Mouse (Mus musculus): Measurements from ENCODE around the gene Setd1b.

The Setd1b gene

GRCm38 (mm10) chr5:123142161-123143157 lies at the start of gene Setd1b:
TSS of gene Setd1b (plus strand) at chr5:123142193.
- DNase-seq (ENCODE audit: low spot score in 2 of 2): peak; percentile 46 to 48

DNA sequence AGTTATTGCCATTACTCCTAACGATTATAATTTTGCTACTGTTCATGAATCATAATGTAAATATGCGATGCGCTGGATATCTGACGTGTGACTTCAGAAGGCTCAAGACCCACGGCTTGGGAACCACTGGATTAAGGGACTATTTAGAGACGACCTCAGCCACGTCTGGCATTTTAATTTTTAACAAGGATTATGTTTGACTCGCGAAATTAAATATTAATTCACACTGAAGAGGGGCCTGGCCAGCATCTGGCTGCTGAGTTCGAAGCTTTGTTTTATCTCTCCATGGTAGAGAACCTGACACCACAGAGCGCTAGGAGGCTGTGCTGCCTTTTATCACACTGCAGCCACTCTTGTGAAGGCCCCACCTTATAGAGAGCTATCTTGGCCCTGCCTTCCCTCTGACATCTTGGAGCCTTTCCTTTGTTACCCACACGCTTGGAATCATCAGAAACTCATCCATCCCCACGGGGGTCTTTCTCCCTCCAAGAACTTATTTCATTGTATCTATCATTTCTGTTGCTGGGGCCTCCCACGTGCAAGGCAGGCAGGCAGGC lies 48.8 kb upstream of the Setd1b start:
- DNase-seq (ENCODE audit: low spot score in 2 of 2): no peak

- no peak for DNase-seq (ENCODE audit: low spot score in 2 of 2)
Measured at GRCm38 (mm10) chr5:123094238-123094991, 47.6 kb upstream of the Setd1b start.

DNA sequence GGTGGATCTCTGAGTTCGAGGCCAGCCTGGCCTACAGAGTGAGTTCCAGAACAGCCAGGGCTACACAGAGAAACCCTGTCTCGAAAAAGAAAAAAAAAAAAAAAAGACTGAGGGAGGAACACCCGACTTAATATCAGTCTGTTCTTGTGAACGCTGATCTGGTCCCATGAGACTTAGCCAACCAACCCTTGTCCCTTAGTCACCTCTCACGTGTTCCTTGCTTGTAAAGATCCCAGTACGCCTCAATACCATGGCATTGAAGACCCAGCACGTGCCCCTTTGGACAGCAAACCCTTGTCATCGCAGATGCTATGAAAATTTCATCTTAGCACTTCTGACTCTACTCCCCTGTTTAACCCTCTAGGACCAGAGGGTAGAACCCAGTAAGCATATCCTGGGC lies 45.7 kb upstream of the Setd1b start:
- no peak for DNase-seq (ENCODE audit: low spot score in 2 of 2)

DNA sequence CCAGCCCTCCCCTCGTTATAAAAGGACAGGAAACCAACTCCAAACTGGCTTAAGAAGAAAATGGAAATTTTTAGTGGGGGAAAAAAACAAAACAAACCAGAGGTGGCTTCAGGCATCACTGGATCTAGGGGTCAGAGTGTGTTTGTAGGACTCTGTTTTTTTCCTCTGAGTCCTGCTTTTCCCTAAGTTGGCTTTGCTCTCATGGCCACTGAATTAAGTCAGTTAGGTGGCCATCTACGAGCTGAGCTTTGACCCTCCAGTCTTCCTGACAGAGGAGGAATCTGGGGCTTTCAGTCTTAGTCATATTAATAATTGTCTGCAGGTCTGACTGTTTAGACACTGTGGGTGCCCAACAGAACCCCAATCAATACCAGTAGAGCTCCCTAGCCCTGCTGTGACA lies 43.5 kb upstream of the Setd1b start:
- no peak for DNase-seq (ENCODE audit: low spot score in 2 of 2)

GRCm38 (mm10) chr5:123102376-123102775 lies 39.6 kb upstream of the Setd1b start:
- DNase-seq (ENCODE audit: low spot score in 2 of 2): no peak

DNA sequence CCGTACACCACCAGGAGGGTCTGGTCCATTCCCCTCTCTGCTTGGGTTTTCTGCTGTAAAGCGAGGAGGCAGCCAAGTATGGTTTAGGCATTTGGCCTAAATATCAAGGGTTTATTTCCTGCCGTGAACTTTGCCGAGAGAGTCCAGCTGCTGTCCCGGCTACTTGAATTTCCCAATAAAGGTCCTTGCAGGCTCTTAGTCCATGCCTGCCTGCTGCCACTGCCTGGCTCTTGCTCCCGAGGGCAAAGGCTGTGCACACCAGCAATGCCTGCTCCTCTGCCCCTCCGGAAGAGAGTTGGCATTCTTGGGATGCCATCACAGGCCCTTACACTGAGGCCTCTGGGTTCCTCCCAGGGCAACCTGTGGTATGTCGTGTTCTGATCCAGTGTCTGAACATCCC lies 38.4 kb upstream of the Setd1b start:
- no peak for DNase-seq (ENCODE audit: low spot score in 2 of 2)

- DNase-seq (ENCODE audit: low spot score in 2 of 2): no peak
Measured at GRCm38 (mm10) chr5:123104769-123105168, 37.2 kb upstream of the Setd1b start.

- peak in 1 of 2 experiments; percentile 30 for DNase-seq (ENCODE audit: low spot score in 2 of 2)
Measured at GRCm38 (mm10) chr5:123109452-123110203, 32.4 kb upstream of the Setd1b start.

DNA sequence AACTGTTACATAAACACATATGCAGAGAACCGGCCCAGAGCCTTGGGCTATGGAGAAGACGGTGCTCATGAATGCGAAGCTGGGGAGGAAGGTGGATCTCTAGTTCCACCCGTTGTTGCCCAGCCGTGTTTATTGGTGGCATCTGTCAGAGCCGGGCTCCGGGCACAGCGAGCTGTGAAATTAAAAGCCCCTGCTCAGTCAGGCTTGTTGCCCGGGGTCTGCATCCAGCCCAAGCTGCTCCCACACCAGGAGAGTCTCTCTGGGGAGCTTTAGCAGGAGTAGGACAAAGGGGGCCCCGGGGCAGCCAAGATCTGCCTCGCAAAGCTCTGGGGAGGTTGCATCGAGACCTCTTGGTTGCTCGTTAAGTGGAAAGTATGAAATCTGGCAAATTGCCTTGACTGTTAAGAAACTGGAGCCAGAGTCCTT lies 31.7 kb upstream of the Setd1b start:
- no peak for DNase-seq (ENCODE audit: low spot score in 2 of 2)

- no peak for DNase-seq (ENCODE audit: low spot score in 2 of 2)
Measured at GRCm38 (mm10) chr5:123114109-123114508, 27.9 kb upstream of the Setd1b start.

DNA sequence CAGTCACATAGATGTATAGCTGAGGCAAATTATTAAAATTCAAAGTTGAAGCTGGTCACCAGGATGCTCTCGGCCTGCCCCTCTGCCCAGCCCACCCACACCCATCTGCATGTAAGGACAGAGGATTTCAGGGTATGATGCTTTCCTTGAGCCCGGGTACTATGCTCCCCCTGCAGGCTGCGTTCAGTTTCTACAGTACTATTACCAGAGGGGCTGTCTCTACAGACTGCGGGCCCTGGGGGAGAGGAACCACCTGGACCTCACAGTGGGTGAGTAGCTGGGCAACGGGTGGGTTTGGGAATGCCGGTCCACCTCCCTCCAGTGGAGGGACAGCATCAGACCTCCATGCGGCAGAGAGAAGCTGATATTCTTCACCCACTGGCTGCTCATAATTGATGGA lies 27.1 kb upstream of the Setd1b start:
- peak in 1 of 2 experiments; percentile 31 for DNase-seq (ENCODE audit: low spot score in 2 of 2)

DNA sequence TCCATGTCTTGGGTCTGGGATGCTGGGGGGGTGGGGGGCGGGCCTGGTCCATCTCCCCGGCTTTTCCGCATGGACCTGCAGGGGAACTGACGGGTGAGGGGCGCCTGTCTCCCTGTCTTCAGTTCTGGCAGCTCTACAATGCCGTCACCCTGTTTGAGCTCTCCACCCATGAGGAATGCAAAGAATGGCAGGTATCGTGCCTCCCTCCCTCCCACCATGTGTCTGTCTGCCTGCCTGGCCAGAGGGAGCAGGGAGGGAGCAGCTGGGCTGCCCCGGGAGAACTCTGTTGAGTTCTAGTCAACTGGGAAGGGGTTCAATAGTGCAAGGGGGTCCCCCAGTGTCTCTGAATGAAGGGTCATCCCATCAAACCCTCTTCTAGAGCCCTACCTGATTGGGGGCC lies 25.9 kb upstream of the Setd1b start:
- no peak for DNase-seq (ENCODE audit: low spot score in 2 of 2)

DNA sequence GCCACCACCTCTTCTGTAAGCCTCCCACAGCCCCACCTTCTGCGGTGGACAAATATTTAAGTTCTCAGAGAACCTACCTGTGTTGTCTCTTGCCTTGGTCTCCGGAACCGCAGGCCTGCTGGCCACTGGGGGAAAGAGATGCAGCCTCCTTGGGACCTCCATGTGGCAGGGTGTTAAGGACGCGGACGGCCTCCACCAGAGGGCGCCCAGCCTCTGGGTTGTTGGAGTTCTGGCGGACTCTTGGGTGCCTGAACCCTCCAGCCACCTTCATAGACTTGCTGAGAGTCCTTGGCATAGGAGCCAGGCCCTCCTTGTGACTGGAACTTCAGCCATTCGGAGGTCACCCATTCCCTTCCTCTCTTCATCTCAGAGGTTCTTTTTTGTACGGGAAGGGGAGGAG lies 24.7 kb upstream of the Setd1b start:
- DNase-seq (ENCODE audit: low spot score in 2 of 2): peak; percentile 63 to 67

- DNase-seq (ENCODE audit: low spot score in 2 of 2): no peak
Measured at GRCm38 (mm10) chr5:123117773-123118172, 24.2 kb upstream of the Setd1b start.

DNA sequence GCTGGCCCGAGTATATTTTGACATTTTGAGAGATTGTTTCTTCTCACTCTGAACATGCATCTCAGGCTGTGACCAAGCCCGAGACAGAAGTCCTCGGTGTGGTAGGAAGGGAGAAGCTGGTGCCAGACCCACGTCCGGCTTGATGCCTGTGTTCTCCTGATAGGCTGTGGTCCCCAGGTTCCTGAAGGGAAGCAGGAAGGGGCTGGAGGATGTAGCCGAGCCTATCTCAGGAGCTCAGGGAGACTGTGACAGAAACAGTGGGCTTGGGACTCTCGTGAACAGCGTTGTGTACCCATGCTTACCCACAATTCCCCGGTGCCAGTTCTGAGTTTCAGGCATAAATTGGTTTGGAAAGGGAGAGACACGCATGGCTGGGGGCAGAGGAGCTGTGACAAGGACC lies 23.2 kb upstream of the Setd1b start:
- DNase-seq (ENCODE audit: low spot score in 2 of 2): no peak

DNA sequence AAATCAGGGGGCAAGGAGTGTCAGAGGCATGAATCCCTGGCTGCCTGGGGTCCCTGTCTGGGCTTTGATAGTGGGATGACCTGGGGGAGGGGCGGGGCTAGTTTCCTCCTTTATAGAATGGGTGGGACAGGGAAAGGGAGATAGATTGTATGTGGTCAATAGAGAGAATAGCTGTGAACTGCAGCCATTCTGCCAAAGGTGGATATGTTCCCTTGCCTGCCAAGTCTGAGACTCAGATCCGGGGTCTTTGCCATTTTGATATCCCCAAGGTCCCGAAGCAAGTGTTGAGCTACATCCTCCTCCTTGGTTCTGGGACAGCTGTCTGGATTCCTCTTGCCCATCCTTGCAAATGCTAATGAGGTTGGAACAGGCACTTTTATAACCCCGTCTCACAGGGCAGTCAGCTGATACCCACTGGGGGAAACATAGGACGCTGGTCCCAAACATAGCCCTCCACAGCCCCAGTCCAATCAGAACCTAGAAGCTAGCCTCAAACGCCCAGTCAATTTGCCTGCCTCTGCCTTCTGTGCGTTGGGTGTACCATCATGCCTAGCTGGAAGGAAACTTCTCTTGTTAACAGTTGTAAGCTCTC lies 21.3 kb upstream of the Setd1b start:
- DNase-seq (ENCODE audit: low spot score in 2 of 2): no peak

DNA sequence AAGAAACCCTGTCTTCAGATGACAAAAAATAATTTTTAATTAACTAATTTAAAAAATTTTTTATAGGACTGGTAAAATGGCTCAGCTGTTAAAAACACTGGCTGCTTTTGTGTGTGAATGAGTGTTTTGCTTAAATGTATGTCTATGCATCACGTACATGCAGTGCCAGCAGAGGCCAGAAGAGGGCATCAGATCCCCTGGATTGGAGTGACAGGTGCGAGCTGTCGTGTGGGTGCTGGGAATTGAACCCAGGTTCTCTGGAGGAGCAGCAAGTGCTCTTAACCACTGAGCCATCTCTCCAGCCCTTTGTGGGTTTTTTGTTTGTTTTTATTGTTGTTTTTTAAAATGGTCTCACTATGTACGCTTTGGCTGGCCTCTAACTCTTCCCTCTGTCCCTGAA lies 19.8 kb upstream of the Setd1b start:
- no peak for DNase-seq (ENCODE audit: low spot score in 2 of 2)

DNA sequence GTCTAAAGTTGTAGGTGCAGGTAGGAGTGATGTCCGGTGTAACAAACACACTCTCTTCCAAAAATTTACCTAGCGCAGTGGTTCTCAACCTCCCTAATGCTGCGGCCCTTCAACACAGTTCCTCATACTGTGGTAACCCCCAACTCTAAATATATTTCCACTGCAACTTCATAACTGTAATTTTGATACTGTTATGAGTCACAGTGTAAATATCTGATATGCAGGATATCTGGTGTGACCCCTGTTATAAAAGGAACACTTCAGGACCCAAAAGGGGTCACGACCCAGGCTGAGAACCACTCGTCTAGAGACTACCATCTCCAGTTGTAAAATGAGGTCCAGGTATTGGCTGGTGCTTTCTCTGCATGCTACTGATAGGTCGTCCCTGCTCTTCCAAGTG lies 16.9 kb upstream of the Setd1b start:
- no peak for DNase-seq (ENCODE audit: low spot score in 2 of 2)

GRCm38 (mm10) chr5:123125638-123126406 lies 16.2 kb upstream of the Setd1b start:
- DNase-seq (ENCODE audit: low spot score in 2 of 2): no peak
